Mouse (Mus musculus) ES-E14 (cell line): ENCODE results near the gene Tm2d1.

ENCODE experiments used
- CHD2 ChIP-seq: IDR thresholded peaks from 2 replicates; pipeline ENCODE4 v1.6.1; 2014; ENCODE audit warnings: mild to moderate bottlenecking, low read depth, low read length, inconsistent platforms
- MAFK ChIP-seq: IDR thresholded peaks from 2 replicates; pipeline ENCODE4 v1.6.1; 2014; ENCODE audit warnings: mild to moderate bottlenecking, low read depth, low read length, inconsistent platforms; ENCODE audit not compliant: insufficient read depth
- ZNF384 ChIP-seq: IDR thresholded peaks from 2 replicates; pipeline ENCODE4 v1.6.1; 2012; ENCODE audit warnings: low read depth, low read length, inconsistent platforms

GRCm38 (mm10) chr4:98376943-98377342 is 6.2 kb downstream of the Tm2d1 start:
- TF ChIP-seq MAFK (no peak), CHD2 (no peak), ZNF384 (no peak)
